In genomic region chr5:125389579-125390441, GRCm38 (mm10) we compare ENCODE assay signal across 8 mouse cellular contexts. TPM values are rescaled to one million over a fixed set of nuclear protein-coding genes. Genes with fewer than 3 reads are reported as not detected.
A peak's percentile ranks its signal among the peaks of the same experiment; 100 is the strongest.
DNase-seq lines count a peak whose midpoint lies in the region; ATAC-seq and TF ChIP-seq lines count a peak whose summit lies in the region.

Gene Ubc (minus strand): TSS chr5:125390202.

- H3K4me3 ChIP-seq in hindbrain, postnatal 0 days (ENCODE audit: low read length), result peak within 1 kb of the TSS; percentile 88
- peak within 1 kb of the TSS; percentile 98 for H3K4me3 ChIP-seq in left cerebral cortex, adult 2 months

- peak; percentile 79 for DNase-seq in T-cell, adult 2 months (ENCODE audit: low spot score)
- DNase-seq in cerebellum, postnatal 4 days (ENCODE audit: low spot score in 2 of 2), result peak; percentile 72 to 89
- DNase-seq in gastrocnemius, adult 8-10 months (ENCODE audit: low spot score in 2 of 2), result peak; percentile 90
- peak; percentile 94 for DNase-seq in hindbrain, postnatal 0 days (ENCODE audit: low spot score)
- DNase-seq in left cerebral cortex, adult 2 months (ENCODE audit: extremely low spot score in 1 of 2, low spot score in 2 of 2), result peak; percentile 81 to 82
- peak; percentile 82 for DNase-seq in right cerebral cortex, adult 18-20 months
- DNase-seq in urinary bladder, adult 2 months (ENCODE audit: low spot score), result peak; percentile 94

- H3K27me3 ChIP-seq in hindbrain, postnatal 0 days (ENCODE audit: insufficient read depth, low read length), result no peaks in the 10 kb centered on the region

- peaks cover 18% of the 10 kb centered on the region for H3K4me1 ChIP-seq in hindbrain, postnatal 0 days (ENCODE audit: insufficient read depth, low read length)

- 1% methylated on average over 67 of the region's 69 CpGs for whole genome bisulfite sequencing in hindbrain, postnatal 0 days

- peaks cover 12% of the 10 kb centered on the region for H3K36me3 ChIP-seq in hindbrain, postnatal 0 days (ENCODE audit: insufficient read depth, low read length)

- no peaks in the 10 kb centered on the region for H3K9me3 ChIP-seq in hindbrain, postnatal 0 days (ENCODE audit: low read length)

- TF ChIP-seq CTCF in hindbrain, postnatal 0 days (IDR thresholded peaks at IDR 0.05; ENCODE audit: low read depth), result no peak
- TF ChIP-seq CTCF in left cerebral cortex, adult 2 months (IDR thresholded peaks at IDR 0.05), result no peak

- peak within 1 kb of the TSS; percentile 99 for H3K4me2 ChIP-seq in hindbrain, postnatal 0 days (ENCODE audit: low read depth, low read length)

- peak; percentile 67 for ATAC-seq in hindbrain, postnatal 0 days
- peak; percentile 26 for ATAC-seq in megakaryocyte, adult 5-6 weeks (ENCODE audit: poor library complexity, severe bottlenecking)

- H3K27ac ChIP-seq in hindbrain, postnatal 0 days, result peak within 1 kb of the TSS; percentile 99
- H3K27ac ChIP-seq in left cerebral cortex, adult 2 months, result peak within 1 kb of the TSS; percentile 100

- peak within 1 kb of the TSS; percentile 98 for H3K9ac ChIP-seq in hindbrain, postnatal 0 days (replicated peaks; ENCODE audit: low read length)

- intact Hi-C loops in left cerebral cortex, adult 2 months (cut with DNase I), result loop anchor here (1.0 kb wide), 1 partner anchor 15 kb away; no protein-coding TSS in a partner anchor

RNA-seq across cellular contexts. Expression of gene Ubc, which starts in this region (rescaled TPM):
- total RNA-seq in gastrocnemius, adult 8-10 months (2022), result 1,000 to 10,000 TPM; 1,167 to 1,677 (median 1,560) TPM
- total RNA-seq in hindbrain, postnatal 0 days (2014; rRNA removed), result 911 and 1,042 TPM in 2 replicates
- 1,155 and 1,219 TPM in 2 replicates for polyA plus RNA-seq in hindbrain, postnatal 0 days (2015; fragmentation: Nextera tagmentation; extraction: Ambion mirVana)
- total RNA-seq in left cerebral cortex, adult 2 months (2021), result 100 to 1,000 TPM; 846 to 851 TPM
- total RNA-seq in megakaryocyte, adult 5-6 weeks (2015), result 260 and 265 TPM in 2 replicates
- 355 and 414 TPM in 2 replicates for total RNA-seq in megakaryocyte, adult 5-6 weeks (2017)
- polyA plus RNA-seq in urinary bladder, adult 2 months (2012; rRNA removed), result 740 and 949 TPM in 2 replicates

Comparison
In these comparisons a context has a peak if more than half of its experiments do, and no peak if none do; other contexts are left out.
1. Peak in every context shown above with its lines: DNase-seq, ATAC-seq, H3K4me3 ChIP-seq and H3K27ac ChIP-seq.